Mouse (Mus musculus) lung, postnatal 14 days (tissue): ENCODE results near the gene Uqcc3.
A peak's percentile ranks its signal among the peaks of the same experiment; 100 is the strongest.
"Not testable (repeated sequence)": the region's sequence is repeated elsewhere in the genome, so short reads cannot be mapped to it uniquely, and the experiment has no call there.

Experiments used
- DNase-seq: peaks from one replicate; pipeline ENCODE4 v3.0.0; 2021

The Uqcc3 gene

DNA sequence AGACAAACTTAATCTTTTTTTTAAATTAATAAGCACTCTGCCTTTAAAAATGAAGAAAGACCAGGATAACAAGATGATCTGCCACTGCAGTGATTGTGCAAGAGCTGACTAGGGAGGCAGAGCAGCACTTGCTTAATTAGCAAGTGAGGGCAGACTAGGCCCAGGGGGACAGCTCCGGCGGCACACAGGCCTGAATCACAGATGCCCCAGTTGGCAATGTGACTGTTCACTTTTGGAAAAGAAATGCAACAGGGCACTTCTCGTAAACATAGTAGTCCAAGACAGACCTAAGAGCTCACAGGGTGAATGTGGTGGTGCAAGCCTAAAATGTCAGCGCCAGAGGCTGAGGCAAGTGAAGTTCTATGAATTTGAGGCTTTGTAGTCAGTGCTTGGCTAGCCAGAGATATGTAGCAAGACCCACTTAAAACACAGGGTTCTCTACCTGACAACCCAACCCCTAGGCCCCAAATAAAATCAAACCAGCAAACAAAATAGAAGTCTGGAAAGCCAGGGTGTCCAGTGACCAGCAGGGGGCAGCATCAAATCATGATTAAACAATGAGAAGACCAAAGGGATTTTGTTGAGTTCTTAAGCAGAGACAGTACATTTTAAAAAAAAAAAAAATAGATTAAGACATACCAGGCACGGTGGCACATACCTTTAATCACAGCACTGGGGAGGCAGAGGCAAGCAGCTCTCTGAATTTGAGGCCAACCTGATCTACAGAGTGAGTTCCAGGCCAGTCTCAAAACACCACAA lies 36.2 kb downstream of the Uqcc3 start:
- peak; percentile 90 for DNase-seq

DNA sequence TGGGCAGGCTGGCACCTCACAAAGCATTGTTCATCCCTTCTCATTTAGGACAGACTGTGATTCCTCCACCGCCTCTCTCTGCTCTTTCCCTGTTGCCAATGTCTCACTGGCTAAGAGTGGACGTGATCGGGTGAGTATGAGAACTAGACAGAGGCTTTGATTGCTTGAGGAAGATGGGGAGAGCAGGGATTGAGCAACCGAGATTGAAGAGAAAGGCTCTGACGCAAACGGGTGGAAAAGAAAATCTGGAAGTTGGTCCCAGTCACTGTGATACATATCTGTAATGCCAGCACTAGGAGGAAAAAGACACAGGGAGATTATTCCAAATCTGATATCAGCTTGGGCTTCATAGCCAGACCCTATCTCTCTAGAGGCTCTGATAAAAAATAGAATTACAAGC lies 37.8 kb downstream of the Uqcc3 start:
- peak; percentile 38 for DNase-seq

DNA sequence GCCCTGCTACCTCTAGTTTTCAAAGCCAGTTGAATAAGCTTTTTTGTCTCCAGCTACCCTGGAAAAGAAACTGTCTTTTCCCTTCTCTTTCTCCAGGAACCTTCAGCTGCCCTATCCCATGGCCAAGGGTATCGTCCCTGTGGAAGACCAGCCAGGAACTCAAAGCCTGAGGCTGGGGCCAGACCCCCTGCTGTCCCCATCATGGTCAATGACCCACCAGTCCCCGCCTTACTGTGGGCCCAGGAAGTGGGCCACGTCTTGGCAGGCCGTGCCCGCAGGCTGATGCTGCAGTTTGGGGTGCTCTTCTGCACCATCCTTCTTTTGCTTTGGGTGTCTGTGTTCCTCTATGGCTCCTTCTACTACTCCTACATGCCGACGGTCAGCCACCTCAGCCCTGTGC lies 39.7 kb downstream of the Uqcc3 start:
- DNase-seq, result no peak

DNA sequence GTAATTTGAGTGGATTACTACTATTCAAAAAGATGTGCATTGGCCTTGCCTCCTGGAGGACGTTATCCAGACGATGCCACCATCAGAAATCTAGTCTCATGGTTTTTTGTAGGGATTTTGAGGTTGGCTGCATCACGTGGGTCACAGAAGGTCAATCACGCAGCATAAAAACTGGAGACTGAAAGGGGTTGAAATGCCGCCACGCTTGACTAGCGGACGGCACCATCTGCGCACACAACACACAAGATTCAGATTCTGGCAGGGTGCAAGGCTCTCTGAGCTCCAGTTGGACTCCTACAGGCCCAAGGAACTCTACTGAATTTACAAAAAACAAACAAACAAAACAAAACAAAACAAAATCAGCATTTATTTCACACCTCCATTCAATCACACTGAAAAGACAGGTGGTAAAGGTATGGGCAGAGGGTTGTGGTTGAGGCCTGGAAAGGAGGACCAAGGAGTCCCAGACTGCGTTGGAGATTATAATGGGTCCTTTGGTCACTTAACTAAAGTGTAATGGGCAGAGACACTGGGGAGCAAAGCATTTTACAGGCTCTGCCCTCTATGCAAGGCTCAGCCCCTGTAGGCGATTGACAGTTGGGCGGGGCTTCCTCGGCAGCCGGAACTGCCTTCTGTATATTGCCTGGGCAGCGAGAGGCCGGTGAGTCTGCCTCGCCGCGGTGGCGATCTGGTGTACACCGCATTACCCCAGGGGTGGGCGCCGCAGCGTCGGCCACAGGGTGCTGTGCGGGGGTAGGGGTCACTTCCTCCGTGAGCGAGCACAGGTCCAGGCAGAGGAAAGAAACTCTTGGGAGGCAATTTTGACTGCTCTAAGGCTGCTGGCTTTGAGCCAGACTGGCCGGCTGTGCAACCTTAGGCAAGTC lies 40.6 kb downstream of the Uqcc3 start:
- peak; percentile 81 for DNase-seq

DNA sequence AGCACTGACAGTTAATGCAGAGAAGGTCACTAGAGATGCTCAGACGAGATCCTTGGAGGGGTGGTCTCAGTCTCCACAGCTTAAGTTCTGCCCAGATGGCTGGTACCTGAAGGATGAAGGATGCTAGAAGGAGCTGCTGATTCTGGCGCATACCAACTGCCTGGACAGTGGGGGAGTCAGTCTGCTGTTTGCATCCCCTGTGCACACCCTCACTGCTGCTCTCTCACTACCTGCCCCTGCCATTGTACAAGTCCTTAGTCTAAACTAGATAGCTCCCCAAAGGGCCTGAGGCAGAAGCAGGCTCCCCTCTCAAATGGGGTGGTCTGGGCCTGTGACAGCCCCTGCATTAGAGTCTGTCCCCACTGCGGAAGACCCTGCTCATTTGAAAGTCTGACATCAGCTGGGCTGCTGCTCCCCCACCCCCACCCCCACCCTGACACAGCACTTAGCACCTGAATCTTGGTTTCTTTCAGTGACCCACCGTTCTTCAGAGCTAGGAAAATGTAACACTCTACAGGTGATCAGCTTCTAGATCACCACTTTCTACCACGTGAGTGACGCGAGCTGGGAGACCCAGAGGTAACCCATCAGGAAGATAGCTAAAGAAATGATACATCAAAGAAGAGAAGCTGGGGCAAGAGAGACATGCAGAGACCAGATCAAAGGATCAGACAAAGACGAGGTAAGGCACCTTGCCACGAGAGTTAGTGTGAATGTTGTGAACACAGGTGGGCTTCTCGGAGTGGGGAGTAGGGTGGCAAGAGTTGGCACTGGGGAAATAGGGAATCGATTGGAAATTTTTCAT lies 41.4 kb downstream of the Uqcc3 start, which contains the start of gene Gng3:
Gene Gng3, minus strand, starts transcription at position 92 of the 805 bp plus-strand sequence.
- no peak for DNase-seq

DNA sequence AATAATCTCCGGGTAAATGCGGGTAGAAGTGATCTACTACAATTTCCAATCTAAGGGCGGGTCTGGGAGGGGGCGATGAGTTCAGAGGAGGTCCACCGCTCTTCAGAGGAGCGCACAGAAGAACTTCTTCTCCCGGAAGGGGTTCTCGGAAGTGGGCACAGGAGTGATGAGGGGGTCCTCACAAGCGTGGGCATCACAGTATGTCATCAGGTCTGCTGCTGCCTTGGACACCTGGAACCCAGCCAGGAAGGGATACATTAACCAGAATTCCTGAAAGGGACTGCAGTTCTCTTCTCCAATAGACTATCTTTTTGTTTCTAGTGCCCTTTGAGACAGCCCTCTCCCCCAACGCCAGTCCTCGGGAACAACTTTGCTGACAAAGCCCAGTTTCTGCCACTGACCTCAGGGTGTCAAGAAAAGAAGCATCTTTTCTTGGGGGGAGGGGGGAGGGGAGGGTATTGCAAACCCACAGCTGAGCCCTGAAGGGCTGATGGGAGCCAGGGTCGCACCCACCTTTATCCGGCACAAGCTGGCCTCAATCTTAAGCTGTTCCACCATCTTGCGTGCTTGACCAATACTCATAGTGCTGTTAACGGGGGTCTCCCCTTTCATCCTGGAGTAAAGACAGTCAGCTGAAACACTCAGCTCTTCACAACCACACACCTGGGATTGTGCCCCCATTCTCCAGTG lies 42.5 kb downstream of the Uqcc3 start:
- peak; percentile 33 for DNase-seq

DNA sequence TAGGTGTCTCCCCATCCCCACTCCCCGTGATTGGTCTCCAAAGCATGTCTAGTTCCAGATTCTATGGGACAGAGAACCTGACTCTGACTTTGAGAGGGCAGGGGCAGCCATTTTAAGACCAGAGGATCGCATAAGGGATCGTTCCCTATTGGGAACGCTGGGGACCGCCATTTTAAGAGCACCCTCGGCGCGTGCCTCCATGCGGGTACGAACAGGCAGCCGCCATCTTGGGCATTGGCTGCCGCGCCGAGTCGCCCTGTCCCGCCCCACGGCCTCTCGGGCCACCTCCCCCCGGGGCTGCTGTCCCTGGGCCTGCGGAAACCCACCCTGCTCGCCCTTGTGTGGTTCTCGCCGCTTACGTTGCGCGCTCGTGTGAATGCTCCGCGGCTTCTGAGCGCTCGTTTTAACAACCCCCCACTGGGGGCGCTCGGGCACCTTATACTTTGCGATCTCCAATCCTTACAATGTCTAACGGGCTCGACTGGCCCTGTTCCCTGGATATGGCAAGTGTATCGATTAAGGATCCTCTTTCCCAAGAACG lies 43.4 kb downstream of the Uqcc3 start, which contains the start of gene Bscl2:
Gene Bscl2, plus strand, starts transcription at position 217 of the 541 bp plus-strand sequence.
- peak; percentile 82 for DNase-seq

DNA sequence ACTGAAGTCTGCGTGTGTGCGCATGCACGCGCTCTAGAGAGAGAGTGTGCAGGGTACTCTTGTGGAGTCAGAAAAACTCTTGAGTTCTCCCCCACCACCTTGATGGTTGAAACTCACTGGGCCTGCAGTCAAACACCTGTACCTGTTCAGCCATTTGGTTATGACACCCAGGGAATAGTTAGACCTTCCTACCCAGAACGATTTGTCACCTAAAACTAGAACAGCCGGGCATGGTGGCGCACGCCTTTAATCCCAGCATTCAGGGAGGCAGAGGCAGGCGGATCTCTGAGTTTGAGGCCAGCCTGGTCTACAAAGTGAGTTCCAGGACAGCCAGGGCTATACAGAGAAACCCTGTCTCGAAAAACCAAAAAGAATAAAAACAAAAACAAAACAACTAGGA lies 44.4 kb downstream of the Uqcc3 start:
- DNase-seq, result not testable (repeated sequence)

DNA sequence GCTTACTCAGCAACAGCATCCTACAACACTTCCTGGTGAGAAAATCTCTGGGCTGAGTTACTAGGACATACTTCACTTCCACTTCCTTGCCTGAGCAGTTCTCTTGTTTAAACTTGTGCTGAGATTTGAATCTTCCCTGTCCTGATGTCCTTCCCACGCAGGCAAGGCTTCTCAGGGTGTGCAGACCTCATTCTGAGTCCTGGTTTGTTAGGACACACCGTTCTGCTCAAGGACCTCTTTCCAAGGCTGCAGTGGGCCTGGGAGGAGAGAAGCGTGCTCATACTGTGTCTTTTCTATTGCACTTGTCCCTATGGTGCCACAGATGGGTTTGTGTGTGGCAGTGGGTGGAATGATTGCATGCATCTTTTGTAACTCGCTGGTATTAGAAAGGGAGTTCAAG lies 47.8 kb downstream of the Uqcc3 start:
- no peak for DNase-seq

DNA sequence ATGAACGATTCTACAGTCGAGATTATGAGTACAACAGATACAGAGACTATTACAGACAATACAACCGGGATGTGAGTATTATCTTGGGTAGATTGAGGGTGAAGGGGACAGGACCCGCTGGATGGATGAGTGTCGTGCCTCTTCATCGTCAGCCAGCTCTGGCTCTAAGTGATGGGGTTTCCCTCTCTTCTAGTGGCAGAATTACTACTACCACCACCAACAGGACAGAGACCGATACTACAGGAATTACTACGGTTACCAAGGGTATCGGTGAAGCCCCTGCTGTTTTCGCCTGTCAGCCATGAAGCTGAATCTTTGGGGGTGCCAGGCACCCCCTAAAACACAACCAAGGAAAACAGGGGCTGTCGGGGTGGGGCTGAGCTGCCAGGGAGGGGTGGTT lies 49.5 kb downstream of the Uqcc3 start:
- DNase-seq, result no peak

DNA sequence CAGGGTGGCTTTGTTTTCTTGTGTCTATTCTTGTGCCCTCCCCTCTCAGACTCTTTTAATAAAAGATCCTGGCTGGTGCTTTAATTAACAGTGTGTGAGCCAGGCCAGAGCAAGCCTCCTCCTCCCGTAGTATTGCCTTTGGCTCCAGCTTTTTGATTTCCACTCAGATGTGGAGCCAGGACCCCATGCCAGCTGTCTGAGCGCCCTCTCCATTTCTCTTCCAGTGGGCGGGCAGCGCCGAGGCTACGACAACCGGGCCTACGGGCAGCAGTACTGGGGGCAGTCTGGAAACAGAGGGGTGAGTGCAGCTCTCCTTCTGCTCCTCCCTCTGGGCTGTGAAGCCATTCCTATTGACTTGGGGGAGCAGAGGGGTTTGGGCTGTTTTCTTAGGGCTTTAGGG lies 50.1 kb downstream of the Uqcc3 start:
- DNase-seq, result no peak
